Mouse (Mus musculus): ENCODE data around the gene Tgoln1. TPM values are rescaled to one million over a fixed set of nuclear protein-coding genes. Genes with fewer than 3 reads are reported as not detected.

The Tgoln1 gene
- total and polyA plus RNA-seq, 2 experiments from 2014 or later: 29.8 to 36.3 TPM

- WGBS: 76% methylated on average over 3 of the region's 3 CpGs
- TF ChIP-seq CTCF (IDR thresholded peaks at IDR 0.05; ENCODE audit: low read depth): no peak
- H3K4me3 ChIP-seq (ENCODE audit: low read length): no peak overlapping the region
- peaks cover 8% of the 10 kb centered on the region; the same call in 1 of the 2 replicates for H3K36me3 ChIP-seq (ENCODE audit: insufficient read depth, low read length)
- H3K9ac ChIP-seq (replicated peaks; ENCODE audit: low read length): no peak overlapping the region
- H3K27ac ChIP-seq: no peak overlapping the region
- DNase-seq (ENCODE audit: low spot score): no peak
- H3K9me3 ChIP-seq (ENCODE audit: low read length): no peaks in the 10 kb centered on the region
- no peak overlapping the region for H3K4me2 ChIP-seq (ENCODE audit: low read depth, low read length)
- no peak for ATAC-seq
- H3K4me1 ChIP-seq (ENCODE audit: insufficient read depth, low read length): no peaks in the 10 kb centered on the region
- H3K27me3 ChIP-seq (ENCODE audit: insufficient read depth, low read length): no peaks in the 10 kb centered on the region
Observed at GRCm38 (mm10) chr6:72586701-72587100, 30.1 kb downstream of the Tgoln1 start.

- no peak overlapping the region for H3K4me2 ChIP-seq (ENCODE audit: low read depth, low read length)
- ATAC-seq (no peak), DNase-seq (ENCODE audit: low spot score) (no peak)
- H3K9me3 ChIP-seq (ENCODE audit: low read length): no peaks in the 10 kb centered on the region
- TF ChIP-seq CTCF (IDR thresholded peaks at IDR 0.05; ENCODE audit: low read depth): no peak
- no peak overlapping the region for H3K9ac ChIP-seq (replicated peaks; ENCODE audit: low read length)
- no peaks in the 10 kb centered on the region for H3K27me3 ChIP-seq (ENCODE audit: insufficient read depth, low read length)
- H3K4me3 ChIP-seq (ENCODE audit: low read length): no peak overlapping the region
- H3K4me1 ChIP-seq (ENCODE audit: insufficient read depth, low read length): no peaks in the 10 kb centered on the region
- H3K27ac ChIP-seq: no peak overlapping the region
- 89% methylated on average over 11 of the region's 11 CpGs for WGBS
- H3K36me3 ChIP-seq (ENCODE audit: insufficient read depth, low read length): peaks cover 13% of the 10 kb centered on the region; the same call in 1 of the 2 replicates
Observed at GRCm38 (mm10) chr6:72584154-72584553, 32.6 kb downstream of the Tgoln1 start.

- ATAC-seq (no peak), DNase-seq (ENCODE audit: low spot score) (no peak)
- H3K4me2 ChIP-seq (ENCODE audit: low read depth, low read length): no peak overlapping the region
- no peaks in the 10 kb centered on the region for H3K27me3 ChIP-seq (ENCODE audit: insufficient read depth, low read length)
- no peaks in the 10 kb centered on the region for H3K4me1 ChIP-seq (ENCODE audit: insufficient read depth, low read length)
- no peak overlapping the region for H3K27ac ChIP-seq
- no peak overlapping the region for H3K4me3 ChIP-seq (ENCODE audit: low read length)
- 87% methylated on average over 4 of the region's 4 CpGs for WGBS
- H3K9me3 ChIP-seq (ENCODE audit: low read length): no peaks in the 10 kb centered on the region
- TF ChIP-seq CTCF (IDR thresholded peaks at IDR 0.05; ENCODE audit: low read depth): no peak
- H3K9ac ChIP-seq (replicated peaks; ENCODE audit: low read length): no peak overlapping the region
- peaks cover 16% of the 10 kb centered on the region; the same call in 1 of the 2 replicates for H3K36me3 ChIP-seq (ENCODE audit: insufficient read depth, low read length)
Observed at GRCm38 (mm10) chr6:72583211-72583839, 33.5 kb downstream of the Tgoln1 start.

GRCm38 (mm10) chr6:72581625-72582382 is 35.0 kb downstream of the Tgoln1 start:
- no peak overlapping the region for H3K9ac ChIP-seq (replicated peaks; ENCODE audit: low read length)
- no peak overlapping the region for H3K4me2 ChIP-seq (ENCODE audit: low read depth, low read length)
- H3K9me3 ChIP-seq (ENCODE audit: low read length): no peaks in the 10 kb centered on the region
- H3K27me3 ChIP-seq (ENCODE audit: insufficient read depth, low read length): no peaks in the 10 kb centered on the region
- 74% methylated on average over 11 of the region's 11 CpGs for WGBS
- H3K36me3 ChIP-seq (ENCODE audit: insufficient read depth, low read length): peaks cover 15% of the 10 kb centered on the region; the same call in 1 of the 2 replicates
- ATAC-seq (no peak), DNase-seq (ENCODE audit: low spot score) (no peak)
- no peak overlapping the region for H3K27ac ChIP-seq
- H3K4me3 ChIP-seq (ENCODE audit: low read length): no peak overlapping the region
- no peak for TF ChIP-seq CTCF (IDR thresholded peaks at IDR 0.05; ENCODE audit: low read depth)
- no peaks in the 10 kb centered on the region for H3K4me1 ChIP-seq (ENCODE audit: insufficient read depth, low read length)

DNA sequence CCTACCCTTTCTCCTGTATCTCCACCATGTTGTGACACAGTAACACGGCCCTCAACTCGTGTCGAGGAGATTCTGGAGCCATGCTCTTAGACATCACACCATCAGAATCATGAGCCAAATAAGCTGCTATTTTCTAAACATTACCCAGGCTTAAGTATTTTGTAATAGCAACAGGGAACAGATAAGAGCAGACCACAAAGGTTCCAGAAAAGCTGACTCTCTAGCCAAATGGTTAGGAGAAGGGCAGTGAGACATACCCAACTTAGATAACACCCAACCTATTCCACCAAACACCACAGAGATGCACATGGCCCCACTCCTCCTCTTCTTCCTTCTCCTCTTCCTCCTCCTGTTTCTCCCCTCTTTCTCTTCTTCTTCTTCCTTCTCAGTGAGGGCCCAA is 40.8 kb downstream of the Tgoln1 start:
- Histone ChIP-seq H3K9me3 (ENCODE audit: low read length) (no peaks in the 10 kb centered on the region), H3K36me3 (ENCODE audit: insufficient read depth, low read length) (peaks cover 18% of the 10 kb centered on the region; the same call in 1 of the 2 replicates), H3K4me2 (ENCODE audit: low read depth, low read length) (no peak overlapping the region), H3K4me1 (ENCODE audit: insufficient read depth, low read length) (no peaks in the 10 kb centered on the region), H3K27ac (no peak overlapping the region), H3K4me3 (ENCODE audit: low read length) (no peak overlapping the region), H3K9ac (replicated peaks; ENCODE audit: low read length) (no peak overlapping the region), H3K27me3 (ENCODE audit: insufficient read depth, low read length) (no peaks in the 10 kb centered on the region)
- 92% methylated on average over 3 of the region's 3 CpGs for WGBS
- TF ChIP-seq CTCF (IDR thresholded peaks at IDR 0.05; ENCODE audit: low read depth): no peak
- DNase-seq (ENCODE audit: low spot score) (no peak), ATAC-seq (no peak)

- WGBS: 41% methylated on average over 3 of the region's 3 CpGs
- Histone ChIP-seq H3K4me1 (ENCODE audit: insufficient read depth, low read length) (no peaks in the 10 kb centered on the region), H3K27ac (peak overlapping the region; percentile 15; the same call in 1 of the 2 replicates), H3K9ac (replicated peaks; ENCODE audit: low read length) (no peak overlapping the region), H3K4me3 (ENCODE audit: low read length) (no peak overlapping the region), H3K36me3 (ENCODE audit: insufficient read depth, low read length) (peaks cover 6% of the 10 kb centered on the region; the same call in 1 of the 2 replicates), H3K27me3 (ENCODE audit: insufficient read depth, low read length) (no peaks in the 10 kb centered on the region), H3K9me3 (ENCODE audit: low read length) (no peaks in the 10 kb centered on the region), H3K4me2 (ENCODE audit: low read depth, low read length) (no peak overlapping the region)
- DNase-seq (ENCODE audit: low spot score): no peak
- TF ChIP-seq CTCF (IDR thresholded peaks at IDR 0.05; ENCODE audit: low read depth): no peak
- no peak; the same call in 1 of the 2 replicates for ATAC-seq
Observed at GRCm38 (mm10) chr6:72571826-72572225, 45.0 kb downstream of the Tgoln1 start.

Measured in hindbrain, postnatal 0 days (tissue).